Mouse (Mus musculus) midbrain, embryonic 15.5 days (tissue): ENCODE measurements around the gene Epha5. TPM values are rescaled to one million over a fixed set of nuclear protein-coding genes. Genes with fewer than 3 reads are reported as not detected.

Experiments
- ATAC-seq: fragments of 200-750 bp; cut with Nextera tagmentation; replicated peaks from 2 replicates; pipeline ENCODE4 v1.8.0; 2017; ENCODE audit warnings: moderate TSS enrichment
- H3K27ac ChIP-seq: fragments of 300-500 bp; sonication (generic); 2 replicates; pipeline ENCODE4 v1.5.1; 2015; ENCODE audit warnings: mild to moderate bottlenecking, inconsistent platforms
- H3K27me3 ChIP-seq: fragments of 300-500 bp; sonication (generic); replicated peaks from 2 replicates; pipeline ENCODE4 v1.6.1; 2015; ENCODE audit warnings: inconsistent platforms
- H3K36me3 ChIP-seq: fragments of 300-500 bp; sonication (generic); replicated peaks from 2 replicates; pipeline ENCODE4 v1.6.1; 2015; ENCODE audit warnings: inconsistent platforms
- H3K4me1 ChIP-seq: fragments of 300-500 bp; sonication (generic); 2 replicates; pipeline ENCODE4 v1.6.1; 2015; ENCODE audit warnings: inconsistent platforms
- H3K4me2 ChIP-seq: fragments of 300-500 bp; sonication (generic); 2 replicates; pipeline ENCODE4 v1.6.1; 2015; ENCODE audit warnings: inconsistent platforms, mild to moderate bottlenecking, moderate library complexity
- H3K4me3 ChIP-seq: fragments of 300-500 bp; sonication (generic); 2 replicates; pipeline ENCODE4 v1.5.1; 2015; ENCODE audit warnings: mild to moderate bottlenecking, inconsistent platforms
- H3K9ac ChIP-seq: fragments of 300-500 bp; sonication (generic); 2 replicates; pipeline ENCODE4 v1.6.1; 2015; ENCODE audit warnings: mild to moderate bottlenecking, inconsistent platforms
- H3K9me3 ChIP-seq: fragments of 300-500 bp; sonication (generic); 2 replicates; pipeline ENCODE4 v1.6.1; 2016; ENCODE audit warnings: inconsistent platforms
- WGBS: fragments of 180-500 bp; shearing (Covaris S2); methylation state at CpG from one replicate; pipeline ENCODE4 v1.1.7; 2015; ENCODE audit warnings: mixed read lengths; 5-methylcytosine and 5-hydroxymethylcytosine counted together
- polyA plus RNA-seq: library from polyadenylated mRNA; unstranded; fragments of >200 nt; fragmentation: Nextera tagmentation; extraction: Ambion mirVana; gene quantifications from 2 replicates; pipeline ENCODE4 v1.2.1, GENCODE M21; 2015

The Epha5 gene
- 56.6 and 69.7 TPM in 2 replicates for polyA plus RNA-seq

- Histone ChIP-seq H3K4me1 (peaks cover 7% of the 10 kb centered on the region; the same call in 1 of the 2 replicates), H3K27ac (peak within 1 kb of the TSS; percentile 94), H3K4me2 (peak within 1 kb of the TSS; percentile 88), H3K27me3 (0 out of 2 replicates have a peak, but pooled peaks cover 3% of the 10 kb centered on the region), H3K4me3 (peak within 1 kb of the TSS; percentile 92), H3K9ac (peak within 1 kb of the TSS; percentile 83), H3K9me3 (no peaks in the 10 kb centered on the region), H3K36me3 (no peaks in the 10 kb centered on the region)
- ATAC-seq = peak; percentile 95
- WGBS = under 1% methylated on average over 67 of the region's 67 CpGs
Measured at GRCm38 (mm10) chr5:84417062-84417879, at the start of gene Epha5. Gene Epha5 (minus strand): TSS chr5:84417382.

- no peak overlapping the region for H3K4me3 ChIP-seq
- H3K9ac ChIP-seq = no peak overlapping the region
- no peaks in the 10 kb centered on the region for H3K4me1 ChIP-seq
- H3K27me3 ChIP-seq = no peaks in the 10 kb centered on the region
- H3K4me2 ChIP-seq = no peak overlapping the region
- 58% methylated on average over 3 of the region's 3 CpGs for WGBS
- H3K9me3 ChIP-seq = no peaks in the 10 kb centered on the region
- H3K27ac ChIP-seq = no peak overlapping the region
- no peak for ATAC-seq
- no peaks in the 10 kb centered on the region for H3K36me3 ChIP-seq
Measured at GRCm38 (mm10) chr5:84456216-84456615, 39.0 kb upstream of the Epha5 start.

- Histone ChIP-seq H3K27ac (no peak overlapping the region), H3K9ac (no peak overlapping the region), H3K36me3 (no peaks in the 10 kb centered on the region), H3K4me1 (no peaks in the 10 kb centered on the region), H3K4me2 (no peak overlapping the region), H3K4me3 (no peak overlapping the region), H3K9me3 (no peaks in the 10 kb centered on the region), H3K27me3 (no peaks in the 10 kb centered on the region)
- no peak for ATAC-seq
- 78% methylated on average over 4 of the region's 4 CpGs for WGBS
Measured at GRCm38 (mm10) chr5:84454641-84455040, 37.5 kb upstream of the Epha5 start.

GRCm38 (mm10) chr5:84453839-84454238, 36.7 kb upstream of the Epha5 start:
- Histone ChIP-seq H3K9ac (no peak overlapping the region), H3K4me3 (no peak overlapping the region), H3K27me3 (no peaks in the 10 kb centered on the region), H3K4me2 (no peak overlapping the region), H3K36me3 (no peaks in the 10 kb centered on the region), H3K27ac (no peak overlapping the region), H3K4me1 (no peaks in the 10 kb centered on the region), H3K9me3 (no peaks in the 10 kb centered on the region)
- ATAC-seq = no peak; the same call in 1 of the 2 replicates
- 50% methylated on average over 2 of the region's 2 CpGs for WGBS

GRCm38 (mm10) chr5:84440232-84440631, 23.1 kb upstream of the Epha5 start:
- Histone ChIP-seq H3K27me3 (no peaks in the 10 kb centered on the region), H3K27ac (no peak overlapping the region), H3K9ac (no peak overlapping the region), H3K4me3 (no peak overlapping the region), H3K9me3 (no peaks in the 10 kb centered on the region), H3K36me3 (no peaks in the 10 kb centered on the region), H3K4me2 (no peak overlapping the region), H3K4me1 (no peaks in the 10 kb centered on the region)
- WGBS = 92% methylated on average over 2 of the region's 2 CpGs
- ATAC-seq = no peak

GRCm38 (mm10) chr5:84415961-84416821, 991 bp downstream of the Epha5 start:
- Histone ChIP-seq H3K9ac (peak overlapping the region; percentile 83), H3K4me3 (peak overlapping the region; percentile 92), H3K27ac (peak overlapping the region; percentile 94), H3K36me3 (no peaks in the 10 kb centered on the region), H3K27me3 (0 out of 2 replicates have a peak, but pooled peaks cover 3% of the 10 kb centered on the region), H3K4me2 (peak overlapping the region; percentile 88), H3K4me1 (peaks cover 7% of the 10 kb centered on the region; the same call in 1 of the 2 replicates), H3K9me3 (no peaks in the 10 kb centered on the region)
- peak; percentile 35 for ATAC-seq
- WGBS = under 1% methylated on average over 45 of the region's 45 CpGs

- Histone ChIP-seq H3K4me2 (peak overlapping the region; percentile 88), H3K27ac (peak overlapping the region; percentile 94), H3K9me3 (no peaks in the 10 kb centered on the region), H3K4me3 (peak overlapping the region; percentile 92), H3K4me1 (peaks cover 7% of the 10 kb centered on the region; the same call in 1 of the 2 replicates), H3K27me3 (0 out of 2 replicates have a peak, but pooled peaks cover 3% of the 10 kb centered on the region), H3K9ac (peak overlapping the region; percentile 83), H3K36me3 (no peaks in the 10 kb centered on the region)
- ATAC-seq = peak; percentile 23; the same call in 1 of the 2 replicates
- 5% methylated on average over 8 of the region's 8 CpGs for WGBS
Measured at GRCm38 (mm10) chr5:84414931-84415431, 2.2 kb downstream of the Epha5 start.

GRCm38 (mm10) chr5:84413026-84413425, 4.2 kb downstream of the Epha5 start:
- H3K27me3 ChIP-seq = no peaks in the 10 kb centered on the region
- H3K36me3 ChIP-seq = no peaks in the 10 kb centered on the region
- H3K4me2 ChIP-seq = peak overlapping the region; percentile 19
- ATAC-seq = no peak
- 18% methylated on average over 1 of the region's 1 CpGs for WGBS
- no peaks in the 10 kb centered on the region for H3K9me3 ChIP-seq
- H3K4me3 ChIP-seq = no peak overlapping the region
- peaks cover 7% of the 10 kb centered on the region; the same call in 1 of the 2 replicates for H3K4me1 ChIP-seq
- H3K27ac ChIP-seq = no peak overlapping the region
- H3K9ac ChIP-seq = no peak overlapping the region

GRCm38 (mm10) chr5:84408370-84408769, 8.8 kb downstream of the Epha5 start:
- Histone ChIP-seq H3K4me2 (no peak overlapping the region), H3K9ac (no peak overlapping the region), H3K4me3 (no peak overlapping the region), H3K4me1 (no peaks in the 10 kb centered on the region), H3K36me3 (no peaks in the 10 kb centered on the region), H3K27ac (no peak overlapping the region), H3K9me3 (no peaks in the 10 kb centered on the region), H3K27me3 (no peaks in the 10 kb centered on the region)
- no peak for ATAC-seq
- WGBS = 61% methylated on average over 2 of the region's 2 CpGs

- Histone ChIP-seq H3K4me3 (no peak overlapping the region), H3K9ac (no peak overlapping the region), H3K4me2 (no peak overlapping the region), H3K9me3 (no peaks in the 10 kb centered on the region), H3K27ac (no peak overlapping the region), H3K4me1 (no peaks in the 10 kb centered on the region), H3K36me3 (no peaks in the 10 kb centered on the region), H3K27me3 (no peaks in the 10 kb centered on the region)
- ATAC-seq = no peak
- WGBS = 75% methylated on average over 1 of the region's 1 CpGs
Measured at GRCm38 (mm10) chr5:84397085-84397484, 20.1 kb downstream of the Epha5 start.

GRCm38 (mm10) chr5:84365334-84365733, 51.8 kb downstream of the Epha5 start:
- Histone ChIP-seq H3K9me3 (no peaks in the 10 kb centered on the region), H3K27ac (no peak overlapping the region), H3K9ac (no peak overlapping the region), H3K4me3 (no peak overlapping the region), H3K27me3 (no peaks in the 10 kb centered on the region), H3K4me1 (peaks cover 7% of the 10 kb centered on the region; the same call in 1 of the 2 replicates), H3K36me3 (no peaks in the 10 kb centered on the region), H3K4me2 (no peak overlapping the region)
- no peak; the same call in 1 of the 2 replicates for ATAC-seq
- 26% methylated on average over 5 of the region's 5 CpGs for WGBS

GRCm38 (mm10) chr5:84359430-84359829, 57.8 kb downstream of the Epha5 start:
- Histone ChIP-seq H3K27ac (no peak overlapping the region), H3K9ac (no peak overlapping the region), H3K9me3 (no peaks in the 10 kb centered on the region), H3K27me3 (no peaks in the 10 kb centered on the region), H3K36me3 (no peaks in the 10 kb centered on the region), H3K4me2 (no peak overlapping the region), H3K4me3 (no peak overlapping the region), H3K4me1 (no peaks in the 10 kb centered on the region)
- 62% methylated on average over 3 of the region's 3 CpGs for WGBS
- no peak for ATAC-seq
